Mouse (Mus musculus): ENCODE measurements around the gene Syngap1.

DNA sequence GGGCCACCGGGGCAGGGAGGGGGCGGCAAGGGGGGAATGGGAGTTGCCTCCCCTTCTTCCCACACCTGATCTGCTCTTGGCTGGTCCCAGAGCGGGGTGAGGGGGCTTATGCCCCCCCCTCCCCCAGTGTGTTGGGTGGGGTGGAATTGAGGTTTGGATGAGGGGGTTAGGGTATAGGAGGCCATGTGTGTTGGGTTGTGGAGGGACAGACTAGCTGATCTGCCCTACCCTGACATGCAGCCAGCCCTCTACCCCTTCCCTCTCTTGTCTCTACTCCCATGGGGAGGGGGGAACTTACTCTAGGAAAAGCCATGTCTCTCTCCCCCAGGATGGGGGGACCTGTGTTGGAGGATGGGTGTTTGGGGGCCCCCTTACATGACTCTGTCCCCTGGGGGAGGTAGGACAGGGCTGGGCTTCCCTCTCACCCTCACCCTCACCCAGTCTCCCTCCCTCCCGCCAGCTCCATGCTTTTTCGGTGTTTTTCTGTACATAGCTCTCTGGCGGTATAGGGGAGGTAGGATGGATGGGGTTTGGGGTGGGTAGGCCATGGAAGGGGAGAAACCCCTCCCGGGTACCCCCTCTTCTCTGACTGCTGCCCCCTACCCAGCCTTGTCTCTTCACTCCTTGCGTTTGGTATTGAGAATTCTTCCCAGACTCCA is 30.3 kb downstream of the Syngap1 start:
- TF ChIP-seq CTCF (IDR thresholded peaks at IDR 0.05; ENCODE audit: low read depth, low read length): no peak
- TF ChIP-seq GATA1 (IDR thresholded peaks at IDR 0.05; ENCODE audit: borderline replicate concordance, low read length): no peak
